Mouse (Mus musculus) E14TG2a.4 (cell line): ENCODE data around the gene Mfsd13b.

Source experiments
- CTCF ChIP-seq: conservative IDR thresholded peaks from 2 replicates; pipeline ENCODE4 v1.5.1; 2014; ENCODE audit warnings: low read length
- NANOG ChIP-seq: IDR thresholded peaks from 2 replicates; pipeline ENCODE4 v1.6.1; 2014; ENCODE audit warnings: borderline replicate concordance, low read length, mixed read lengths

DNA sequence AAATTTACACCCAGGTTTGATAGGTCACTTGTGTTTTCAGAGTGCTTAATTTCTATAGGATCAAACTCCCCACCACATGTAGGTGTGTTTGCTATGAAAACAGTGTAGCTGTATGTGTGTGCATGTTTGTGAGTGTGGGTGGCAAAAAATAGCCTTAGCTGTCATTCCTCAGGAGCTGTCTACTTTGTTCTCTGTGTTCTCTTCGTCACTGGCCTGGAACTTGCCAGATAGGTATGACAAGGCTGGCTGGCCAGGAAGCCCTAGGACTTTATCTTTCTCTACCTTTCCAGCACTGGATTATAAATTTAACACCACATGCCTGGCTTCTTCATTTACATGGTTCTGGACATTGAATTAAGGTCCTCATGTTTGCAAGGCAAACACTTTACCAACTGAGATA, 61.9 kb downstream of the Mfsd13b start:
- TF ChIP-seq CTCF, result no peak
- no peak for TF ChIP-seq NANOG
